Comparison of ENCODE assay signal across 19 mouse cellular contexts in the genomic region with DNA sequence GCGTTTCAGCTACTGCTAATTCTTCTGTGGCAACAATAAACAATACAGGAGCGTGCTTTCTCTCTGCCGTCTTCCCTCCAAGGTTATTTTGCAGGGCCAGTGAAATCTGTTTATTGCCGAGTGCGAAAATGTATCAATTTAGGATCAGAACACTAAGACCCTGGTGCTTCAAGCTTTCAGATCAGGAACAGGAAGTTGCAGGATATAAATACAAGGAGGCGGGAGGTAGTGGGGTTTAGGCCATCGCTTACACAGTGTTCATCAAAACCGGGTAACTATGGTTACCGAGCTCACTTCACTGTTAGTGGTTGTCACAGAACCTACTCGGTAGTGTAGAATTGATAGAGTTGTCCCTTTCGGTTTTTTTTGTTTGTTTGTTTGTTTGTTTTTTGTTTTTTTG. TPM values are rescaled to one million over a fixed set of nuclear protein-coding genes. Genes with fewer than 3 reads are reported as not detected.
DNase-seq lines count a peak whose midpoint lies in the region; TF ChIP-seq lines count a peak whose summit lies in the region.
"Had no signal": no experiment of that assay in that cellular context is flagged by ENCODE, and none has a peak within 500 bp of the region (broad histone marks: within the 10 kb centered on the region; RNA-seq: fewer than 3 reads in every experiment).

No protein-coding gene starts in this region.

- TF ChIP-seq CTCF in layer of hippocampus, adult 2 months (conservative IDR thresholded peaks at IDR 0.05): no peak

- H3K27ac ChIP-seq in layer of hippocampus, adult 2 months: peak overlapping the region; percentile 74
- H3K27ac ChIP-seq: liver, embryonic 13.5 days had no signal

- peak; percentile 51 for DNase-seq in cerebellum, adult 9-10 months
- no peak for DNase-seq in cerebellum, adult 11-12 months
- DNase-seq in layer of hippocampus, adult 2 months (ENCODE audit: low spot score in 2 of 2): peak in 1 of 2 experiments; percentile 59
- no peak for DNase-seq in layer of hippocampus, adult 9-11 months
- DNase-seq in MN1 (ENCODE audit: low spot score): peak; percentile 16
- DNase-seq in naive thymus-derived CD4-positive, alpha-beta T cell, adult 2 months (ENCODE audit: low read depth): peak; percentile 18
- DNase-seq in ovary, postnatal 14 days (ENCODE audit: low spot score): no peak
- DNase-seq: adrenal gland, adult 2 months; gastrocnemius, postnatal 10 days; heart, postnatal 10 days; liver, embryonic 13.5 days; lung, adult 2 months; lung, postnatal 36 days; right cerebral cortex, adult 18-20 months; right cerebral cortex, postnatal 4 days; thymus, adult 18-20 months; thymus, postnatal 36 days had no signal

- no peak overlapping the region for H3K4me3 ChIP-seq in layer of hippocampus, adult 2 months
- H3K4me3 ChIP-seq: liver, embryonic 13.5 days; midbrain, embryonic 15.5 days had no signal

RNA-seq across cellular contexts. Expression of a gene that starts 0.9 kb away (rescaled TPM):
- total RNA-seq in layer of hippocampus, adult 2 months (2021): 100 to 1,000 TPM; 175 to 189 TPM

RNA-seq across cellular contexts. Expression of a gene that starts 5.0 kb away (rescaled TPM):
- 100 to 1,000 TPM; 126 to 132 TPM for total RNA-seq in layer of hippocampus, adult 2 months (2021)
- total RNA-seq: CH12.LX had no signal

Comparison
In these comparisons a context has a peak if more than half of its experiments do, and no peak if none do; other contexts are left out.
1. DNase-seq: peak in cerebellum, adult 9-10 months (single experiment), MN1 (single experiment) and naive thymus-derived CD4-positive, alpha-beta T cell, adult 2 months (single experiment); none in cerebellum, adult 11-12 months (single experiment), layer of hippocampus, adult 9-11 months (single experiment) and ovary, postnatal 14 days (single experiment).